Mouse (Mus musculus): Measurements from ENCODE around the gene Cox7b2. TPM values are rescaled to one million over a fixed set of nuclear protein-coding genes. Genes with fewer than 3 reads are reported as not detected.
"Not testable (repeated sequence)": the region's sequence is repeated elsewhere in the genome, so short reads cannot be mapped to it uniquely, and the experiment has no call there.

The Cox7b2 gene
- total RNA-seq (2021): not detected
- long read RNA-seq, experiment 1: 0 reads
- long read RNA-seq, experiment 2, partial matches to known transcripts: 0 of 1 reads
- long read RNA-seq, experiment 2, other reads (novel, unspliced or antisense): 1 of 1 reads

DNA sequence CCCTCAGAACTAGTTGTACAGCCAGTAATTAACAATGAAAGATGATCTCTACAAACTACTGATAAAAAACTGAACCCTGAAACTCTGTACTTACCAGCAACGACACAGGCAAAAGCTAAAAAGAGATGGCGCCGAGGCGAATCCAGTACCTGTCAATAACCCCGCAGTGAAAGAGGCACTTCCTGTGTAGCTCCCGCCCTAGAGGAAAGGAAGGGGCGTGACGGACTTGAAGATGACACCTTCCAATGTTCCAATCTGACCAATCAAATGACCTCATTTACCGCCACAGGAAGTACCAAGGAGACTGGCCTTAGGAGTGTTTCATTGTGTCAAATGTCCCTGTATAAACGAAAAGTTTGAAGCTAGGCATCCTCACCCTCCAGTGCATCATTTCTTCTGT lies at the start of gene Cox7b2:
Gene Cox7b2 (minus strand): TSS at position 127 of the 400 bp plus-strand sequence.
- DNase-seq (ENCODE audit: low spot score in 2 of 2): no peak

GRCm38 (mm10) chr5:71595321-71595720 lies 47.3 kb upstream of the Cox7b2 start:
- no peak for DNase-seq (ENCODE audit: low spot score in 2 of 2)

DNA sequence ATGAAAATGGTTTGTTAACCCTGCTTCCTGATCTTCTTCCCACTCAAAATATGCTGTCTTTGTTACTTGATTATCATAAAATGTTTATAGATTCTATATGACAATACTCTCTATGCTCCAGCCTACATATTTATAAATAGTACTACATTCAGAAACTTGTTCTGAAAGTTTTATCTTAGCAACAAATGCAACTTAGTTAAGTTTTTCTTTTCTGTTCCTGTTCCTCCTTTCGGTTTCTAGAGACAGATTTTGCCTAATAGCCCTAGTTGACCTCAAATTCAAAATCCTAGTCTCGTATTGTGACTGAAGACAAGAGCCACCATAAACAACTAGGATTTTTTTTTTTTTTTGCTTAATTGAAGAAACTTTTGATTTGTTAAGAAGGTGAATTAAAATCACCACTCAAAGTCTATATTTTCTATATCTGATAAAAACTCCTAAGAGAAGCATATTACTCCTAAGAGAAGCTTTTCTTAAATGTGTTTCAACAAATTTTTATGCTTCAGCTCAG lies 45.8 kb upstream of the Cox7b2 start:
- no peak for DNase-seq (ENCODE audit: low spot score in 2 of 2)

GRCm38 (mm10) chr5:71571646-71572237 lies 23.7 kb upstream of the Cox7b2 start:
- peak; percentile 9 to 34 for DNase-seq (ENCODE audit: low spot score in 2 of 2)

- DNase-seq (ENCODE audit: low spot score in 2 of 2): peak in 1 of 2 experiments; percentile 7
Observed at GRCm38 (mm10) chr5:71545554-71545953, 2.5 kb downstream of the Cox7b2 start.

- not testable (repeated sequence) for DNase-seq (ENCODE audit: low spot score in 2 of 2)
Observed at GRCm38 (mm10) chr5:71525486-71525885, 22.5 kb downstream of the Cox7b2 start.

DNA sequence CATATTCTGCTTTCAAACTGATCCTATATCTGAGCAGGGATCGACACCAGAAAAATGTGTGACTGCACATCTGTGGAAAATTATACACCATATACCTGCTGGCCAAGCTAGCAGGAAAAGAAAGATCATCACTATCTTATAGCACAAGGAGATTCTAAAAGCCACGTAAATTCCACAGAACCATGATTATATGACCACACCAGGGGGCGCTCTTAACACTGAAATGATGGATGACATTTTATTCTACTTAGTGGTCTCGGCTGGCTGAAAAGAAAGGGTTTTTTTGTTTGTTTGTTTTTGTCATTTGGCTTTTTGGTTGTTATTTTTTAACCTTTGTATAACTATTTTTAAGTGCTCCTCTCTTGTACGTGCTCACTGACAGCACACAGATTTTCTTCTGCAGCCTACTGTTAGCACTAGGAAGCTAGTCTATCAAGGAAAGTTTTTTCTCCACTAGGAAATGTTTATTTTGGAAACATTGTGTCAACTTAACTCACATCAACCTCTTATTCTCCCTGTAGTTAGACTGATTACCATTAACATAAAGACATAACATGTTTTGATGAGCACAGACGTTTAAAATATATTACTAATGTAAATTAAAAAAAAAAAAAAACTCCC lies 45.8 kb downstream of the Cox7b2 start:
- peak; percentile 60 to 80 for DNase-seq (ENCODE audit: low spot score in 2 of 2)

DNA sequence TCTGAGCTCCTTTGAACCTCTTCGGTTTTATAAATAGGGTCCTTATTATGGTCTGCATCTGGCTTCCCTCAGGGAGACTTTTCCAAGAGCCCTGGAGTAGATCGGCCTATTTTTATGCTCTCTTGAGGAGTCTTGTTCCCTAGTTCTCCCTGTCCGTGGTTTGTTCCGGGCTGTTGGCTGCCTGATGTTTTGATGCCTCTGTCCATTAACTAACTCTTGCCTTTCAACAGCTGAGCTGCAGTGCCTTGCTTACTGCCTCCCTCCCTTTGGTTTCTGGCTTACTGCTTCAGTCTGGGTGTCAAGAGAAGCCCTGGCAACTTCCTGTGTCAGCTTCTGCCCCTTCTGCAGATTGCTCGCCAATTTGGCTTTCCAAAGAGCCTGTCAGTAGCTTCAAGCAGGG lies 52.4 kb downstream of the Cox7b2 start:
- DNase-seq (ENCODE audit: low spot score in 2 of 2): peak in 1 of 2 experiments; percentile 25

- DNase-seq (ENCODE audit: low spot score in 2 of 2): no peak
Observed at GRCm38 (mm10) chr5:71456957-71457356, 91.0 kb downstream of the Cox7b2 start.

DNA sequence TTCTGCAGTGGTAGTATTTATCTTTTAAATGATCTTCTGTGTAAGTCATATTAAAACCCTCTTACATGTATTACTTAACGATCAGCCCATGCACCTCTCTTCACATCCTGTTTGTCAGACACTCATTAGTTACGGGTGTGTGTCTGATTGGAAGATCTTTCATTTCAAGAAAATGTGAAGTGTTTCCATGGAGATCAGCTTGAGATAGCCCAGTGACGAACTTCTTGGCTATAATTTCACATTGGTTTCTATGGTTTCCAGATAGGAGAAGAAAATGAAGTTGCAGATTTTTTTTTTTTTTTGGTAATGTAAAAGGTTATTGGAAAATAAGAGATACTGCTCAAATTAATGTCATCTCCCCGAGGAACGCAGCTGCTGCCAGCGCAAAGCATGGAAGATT lies 107.8 kb downstream of the Cox7b2 start:
- DNase-seq (ENCODE audit: low spot score in 2 of 2): peak in 1 of 2 experiments; percentile 44

Other genes with a start within 250 kb of the Cox7b2 start
- gene Gabrb1, start 109.9 kb upstream of the Cox7b2 start, total RNA-seq (2021): 100 to 1,000 TPM; 119 to 126 TPM
- gene Gabra4, start 110.1 kb upstream of the Cox7b2 start, total RNA-seq (2021): 10 to 100 TPM; 59.2 to 63.5 TPM